Mouse (Mus musculus) spleen, postnatal 14 days (tissue): ENCODE data around the gene Ky.
A peak's percentile ranks its signal among the peaks of the same experiment; 100 is the strongest.

ENCODE experiments used
- DNase-seq, 2 experiments: peaks; one replicate each; pipeline ENCODE4 v3.0.0; 2021 to 2022; ENCODE audit warnings: low spot score in 2 of 2

Ky gene

DNA sequence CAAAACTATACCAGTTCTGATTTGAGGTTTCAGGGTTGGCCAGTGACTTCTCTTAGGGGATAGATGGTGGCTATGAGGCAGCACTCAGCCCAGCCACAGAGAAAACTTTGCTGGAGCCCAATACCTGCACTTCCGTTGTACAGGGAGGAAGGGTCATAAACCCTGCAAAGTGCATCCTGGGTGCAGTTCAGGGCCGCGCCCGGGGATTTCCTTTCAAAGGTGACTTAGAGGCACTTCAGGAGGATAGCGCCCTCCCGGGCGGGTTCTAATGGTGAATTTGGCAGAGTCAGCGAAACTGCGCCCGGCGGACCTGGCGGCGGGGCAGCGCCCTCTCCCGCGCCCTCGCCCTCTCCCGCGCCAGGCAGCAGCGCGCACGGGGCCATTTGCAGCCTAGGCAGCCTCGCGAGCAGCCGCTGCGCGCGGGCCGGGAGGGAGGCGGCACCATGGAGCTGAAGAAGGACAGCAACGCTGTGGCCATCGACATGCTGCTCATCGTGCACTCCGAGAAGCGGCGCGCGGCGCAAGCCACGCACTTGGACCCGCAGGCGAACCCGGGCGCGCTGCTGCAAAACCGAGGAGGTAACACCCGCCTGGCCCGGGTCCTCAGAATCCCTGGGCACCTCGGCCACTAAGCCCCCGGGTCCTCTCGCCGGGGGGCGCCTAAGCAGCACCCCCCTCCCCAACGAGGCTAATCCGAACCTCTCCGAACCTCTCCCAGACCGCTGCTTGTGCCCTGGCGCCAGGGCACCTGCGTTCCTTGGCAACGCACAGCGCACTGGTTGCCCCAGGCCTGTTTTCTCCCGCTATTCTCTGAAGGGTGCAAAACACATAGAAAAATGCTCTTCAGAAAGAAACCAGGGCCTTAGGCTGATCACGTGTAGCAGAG lies at the start of gene Ky:
TSS of gene Ky (plus strand) at position 51 of the 886 bp plus-strand sequence.
- DNase-seq = no peak

GRCm38 (mm10) chr9:102462251-102462650 lies 43.3 kb upstream of the Ky start:
- DNase-seq = no peak

DNA sequence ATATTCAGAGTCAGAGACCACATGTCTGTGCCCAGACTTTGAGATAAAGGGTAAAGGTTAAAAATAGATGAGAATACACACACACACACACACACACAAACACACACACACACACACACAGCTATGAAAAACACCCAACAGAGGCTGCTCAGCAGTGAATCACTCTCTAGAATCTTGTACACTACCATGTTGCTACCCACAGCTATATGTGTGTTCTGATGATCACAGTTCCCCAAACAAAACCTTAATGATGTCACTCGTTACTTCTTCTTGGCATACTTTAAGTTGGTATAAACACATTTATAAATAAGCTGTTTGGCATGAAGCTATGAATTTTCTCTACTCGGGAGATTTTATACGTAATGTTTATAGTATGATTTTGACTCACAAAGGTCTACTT lies 40.5 kb upstream of the Ky start:
- DNase-seq = no peak

GRCm38 (mm10) chr9:102465726-102466125 lies 39.8 kb upstream of the Ky start:
- DNase-seq = no peak

DNA sequence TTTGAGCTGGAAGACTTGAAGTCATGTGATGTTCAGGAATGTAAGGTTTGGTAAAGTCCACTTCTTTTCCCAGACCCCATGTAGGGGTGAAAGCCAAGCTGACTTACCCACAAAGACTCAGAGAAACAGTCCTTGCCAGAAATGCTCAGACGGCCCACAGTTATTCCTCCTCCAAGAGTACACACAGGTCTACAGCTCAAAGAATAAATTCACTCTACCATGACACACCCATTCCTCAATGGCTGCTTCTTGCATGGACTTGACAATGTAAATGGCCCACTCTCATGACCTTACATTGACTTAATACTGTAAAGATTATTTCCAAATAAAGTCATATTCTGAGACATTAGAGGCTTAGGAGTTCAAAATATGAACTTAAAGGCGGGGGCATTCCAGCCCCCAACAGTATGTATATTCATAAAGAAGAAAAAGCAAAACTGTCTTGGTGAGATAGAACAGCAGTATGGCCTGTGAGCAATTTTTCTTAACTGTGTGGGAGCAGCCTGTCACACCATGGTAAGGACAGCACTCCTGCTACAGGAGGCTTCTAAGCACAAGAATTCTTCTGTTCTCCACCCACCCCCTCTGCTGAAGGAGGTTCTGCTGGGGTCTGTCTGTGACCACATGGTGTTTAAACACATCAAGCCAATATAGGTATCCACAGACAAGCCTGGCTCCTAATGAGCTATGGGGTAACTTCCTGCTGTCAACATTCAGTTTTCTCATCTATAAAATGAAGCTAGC lies 35.3 kb upstream of the Ky start:
- DNase-seq = no peak

DNA sequence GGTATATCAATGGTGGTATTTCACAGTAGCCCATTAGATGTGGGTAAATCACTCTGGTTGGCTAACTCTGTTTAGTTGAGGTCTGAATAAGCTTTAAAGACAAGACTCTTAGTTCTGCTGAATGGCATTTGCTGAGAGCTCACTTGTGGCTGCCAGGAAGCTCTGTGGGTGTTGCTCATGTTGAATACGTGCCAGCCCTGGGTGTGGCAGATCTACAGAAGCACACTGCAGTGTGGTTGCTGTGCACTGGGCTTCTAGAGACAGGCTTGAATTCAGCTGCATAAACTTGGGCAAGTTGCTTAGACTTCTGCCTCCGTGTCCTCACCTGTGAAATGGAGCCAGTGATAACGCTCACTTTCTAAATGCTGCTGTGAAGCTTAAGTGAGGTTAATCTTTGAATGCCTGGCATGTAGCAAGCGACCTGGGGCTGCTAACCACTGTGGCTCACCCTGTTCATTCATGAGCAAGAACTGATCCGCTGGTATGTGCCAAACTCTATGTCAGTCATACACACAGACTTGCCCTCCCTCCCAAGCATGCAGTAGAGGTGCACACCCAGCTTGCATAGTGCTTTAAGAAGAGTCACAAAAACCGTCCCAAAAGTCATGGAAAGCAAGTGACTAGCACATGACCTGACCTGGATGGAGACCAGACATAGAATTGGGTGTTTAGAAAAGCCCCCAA lies 27.6 kb upstream of the Ky start:
- no peak for DNase-seq

DNA sequence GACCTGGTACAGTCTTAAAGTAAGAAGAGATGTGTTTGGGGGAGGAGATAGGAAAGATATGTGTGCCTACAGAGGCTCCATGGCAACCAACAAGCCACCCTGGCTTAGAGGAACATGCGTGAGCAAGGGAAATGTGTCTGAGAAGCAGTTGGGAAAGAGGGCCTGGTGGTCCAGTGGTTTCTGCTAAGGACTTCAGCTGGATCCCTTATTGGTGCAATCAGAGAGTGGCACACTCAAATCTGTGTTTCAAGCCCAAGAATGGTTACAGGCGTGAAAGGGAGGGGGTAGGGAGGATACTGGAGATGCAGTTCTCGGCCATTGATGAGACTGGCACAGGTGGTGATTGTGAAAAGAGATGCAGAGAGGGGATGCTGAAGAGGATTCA lies 27.1 kb upstream of the Ky start:
- DNase-seq = no peak

- DNase-seq = peak in 1 of 2 experiments; percentile 37
Observed at GRCm38 (mm10) chr9:102479022-102479421, 26.5 kb upstream of the Ky start.

DNA sequence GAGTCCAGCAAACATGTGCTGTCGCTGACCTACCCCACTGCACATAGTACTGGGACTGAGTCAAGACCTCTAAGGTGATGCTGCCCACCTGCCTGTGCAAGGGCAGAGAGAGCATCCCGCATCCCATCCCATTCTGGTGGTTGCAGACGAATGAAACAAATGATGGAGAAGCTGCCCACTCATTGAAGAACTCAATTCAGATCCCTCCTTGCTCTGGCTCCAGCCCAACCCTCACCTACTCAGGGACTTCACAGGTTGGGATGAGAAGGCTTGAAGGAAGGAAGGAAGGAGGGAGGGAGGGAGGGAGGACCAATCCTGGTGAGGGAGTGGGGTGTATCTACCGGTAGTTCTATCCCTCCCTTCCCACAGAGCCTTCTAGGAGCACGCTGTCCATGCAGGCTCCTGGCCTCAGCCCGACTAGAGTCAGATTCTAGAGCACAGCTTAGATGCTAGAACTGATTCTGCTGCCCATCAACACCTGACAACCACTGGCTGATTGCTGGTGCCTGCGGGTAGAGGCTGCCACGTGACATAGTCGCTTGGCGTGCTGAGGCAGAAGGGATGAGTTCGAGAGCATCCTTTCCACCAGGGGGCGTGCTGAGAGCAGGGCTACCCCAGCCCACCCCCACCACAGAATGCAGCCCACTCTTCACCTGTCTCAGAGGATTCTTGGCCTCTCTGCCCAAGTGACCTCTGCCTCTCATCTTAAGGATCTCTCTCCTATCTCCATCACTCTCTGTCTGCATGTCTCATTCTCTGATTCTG lies 13.3 kb upstream of the Ky start:
- DNase-seq = no peak

DNA sequence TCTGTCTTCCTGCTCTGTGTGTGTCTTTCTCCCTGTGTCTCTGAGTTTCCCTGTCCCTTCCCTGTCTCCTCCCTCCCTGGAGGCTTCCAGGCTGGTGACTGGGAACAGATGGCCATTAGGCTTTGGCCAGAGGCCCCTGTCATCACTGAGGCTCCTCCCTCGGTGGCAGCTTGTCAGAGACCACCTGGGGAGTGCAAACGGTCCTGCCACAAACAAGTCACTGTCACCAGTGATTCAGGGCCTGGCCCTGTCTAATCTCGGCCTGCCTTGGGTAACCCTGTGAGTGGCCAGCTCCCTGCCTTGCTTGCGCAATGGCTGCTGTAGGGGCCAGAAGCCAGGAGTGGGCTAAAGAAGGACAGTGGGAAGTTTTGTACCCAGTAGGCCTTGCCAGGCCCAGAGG lies 12.5 kb upstream of the Ky start:
- DNase-seq = no peak

DNA sequence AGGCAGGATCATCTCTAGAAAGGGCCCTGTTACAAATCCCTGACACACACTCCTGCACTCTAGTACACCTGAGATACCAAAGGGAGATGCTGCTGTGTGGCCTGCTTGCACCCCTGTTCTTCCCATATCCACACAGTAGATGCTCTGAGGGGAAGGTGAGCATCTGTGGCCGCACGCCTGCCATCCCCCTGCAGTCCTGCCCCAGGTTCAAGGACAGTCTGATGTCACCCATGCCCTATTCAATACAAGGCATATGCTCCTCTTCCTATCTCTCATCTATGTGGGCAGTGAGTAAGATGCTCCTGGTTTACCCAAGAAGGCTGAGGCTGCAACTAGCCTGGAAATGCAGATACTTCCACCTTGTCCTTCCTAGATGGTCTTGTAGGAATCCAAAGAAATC lies 11.6 kb upstream of the Ky start:
- no peak for DNase-seq

DNA sequence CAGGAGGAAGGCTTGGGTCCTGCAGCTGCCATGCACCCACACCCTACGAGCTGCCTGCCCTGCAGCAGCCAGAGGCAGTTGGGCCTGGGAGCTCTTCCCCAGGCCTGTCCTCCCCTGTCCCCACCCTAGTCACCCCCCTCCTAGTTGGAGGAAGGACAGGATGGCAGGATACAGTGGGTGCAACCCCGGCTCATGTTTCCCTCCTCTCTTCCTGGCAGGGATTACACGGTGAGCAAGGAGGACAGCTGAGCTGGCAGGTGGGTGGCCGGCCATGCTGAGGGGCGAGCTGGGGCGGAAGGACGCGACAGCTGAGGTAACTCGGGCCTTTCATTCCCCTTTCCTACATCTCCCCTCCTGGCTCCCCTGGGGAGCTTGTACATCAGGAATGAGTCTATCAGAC lies 11.1 kb upstream of the Ky start:
- no peak for DNase-seq

DNA sequence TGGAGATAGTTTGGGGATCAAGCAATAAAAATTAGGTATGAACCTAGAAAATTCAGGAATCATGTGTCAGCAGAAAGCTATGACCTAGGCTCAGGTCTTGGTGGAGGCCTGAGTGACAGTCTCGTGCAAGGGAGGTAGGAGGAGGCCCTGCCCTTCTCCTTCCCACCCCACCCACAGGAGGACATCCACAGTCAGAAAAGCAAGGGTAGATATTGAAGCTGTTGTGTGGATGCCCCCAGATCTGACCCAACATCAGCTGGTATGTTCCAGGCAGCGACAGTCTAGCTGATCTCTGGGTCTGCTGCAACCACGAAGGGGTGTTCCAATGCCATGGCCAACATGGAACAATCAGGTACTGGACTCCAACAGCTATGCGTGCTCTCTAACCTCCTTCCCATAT lies 10.3 kb upstream of the Ky start:
- no peak for DNase-seq

GRCm38 (mm10) chr9:102496481-102497041 lies 9.0 kb upstream of the Ky start:
- DNase-seq = no peak

GRCm38 (mm10) chr9:102497089-102497690 lies 8.4 kb upstream of the Ky start:
- DNase-seq = no peak

DNA sequence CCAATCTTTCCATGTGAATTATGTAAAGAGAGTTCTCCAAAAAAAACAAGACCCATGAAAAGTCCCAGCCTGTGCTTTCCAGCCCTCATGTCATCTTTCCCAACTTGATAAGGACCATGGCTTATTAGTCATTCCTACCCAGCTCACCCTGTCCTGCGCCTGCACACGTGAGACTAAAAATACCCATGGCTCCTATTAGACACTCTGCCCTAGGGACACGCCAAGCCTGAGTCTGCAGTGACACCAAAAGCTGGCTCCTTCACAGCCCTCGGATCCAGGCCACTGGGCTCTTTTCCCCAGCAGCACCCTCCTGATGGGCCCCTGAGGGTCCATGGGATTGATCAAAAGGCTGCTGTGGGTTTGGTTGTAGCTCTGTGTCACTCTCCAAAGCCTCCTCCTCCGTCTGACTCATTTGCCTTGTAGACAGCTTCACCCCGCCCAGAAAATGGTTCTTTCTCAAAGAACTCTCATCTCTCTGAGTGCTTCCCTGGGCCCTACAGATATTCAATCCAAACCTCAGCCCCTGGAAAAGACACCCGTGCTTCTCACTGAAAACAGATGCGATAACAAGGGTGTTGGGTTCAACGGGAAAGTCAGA lies 7.6 kb upstream of the Ky start:
- DNase-seq = no peak

DNA sequence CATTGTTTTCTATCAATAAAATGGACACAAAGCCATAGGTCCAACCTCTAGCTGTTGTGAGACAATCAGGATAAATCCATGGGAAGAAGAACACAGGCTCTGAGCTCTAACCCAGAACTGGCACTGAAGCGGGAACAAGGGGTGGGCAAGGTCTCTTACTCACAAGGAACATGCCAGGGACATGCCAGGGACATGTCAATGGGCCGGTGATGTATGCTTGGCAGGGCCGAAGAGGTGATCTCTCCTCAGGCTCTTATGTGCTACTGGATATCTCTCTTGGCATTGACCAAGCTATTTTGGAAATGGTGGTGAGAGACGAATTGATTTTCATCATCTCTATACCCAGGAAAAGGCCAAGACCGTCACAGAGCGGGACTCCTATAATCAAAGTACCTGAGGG lies 6.8 kb upstream of the Ky start:
- no peak for DNase-seq

- no peak for DNase-seq
Observed at GRCm38 (mm10) chr9:102499266-102499665, 6.3 kb upstream of the Ky start.

- no peak for DNase-seq
Observed at GRCm38 (mm10) chr9:102499746-102500145, 5.8 kb upstream of the Ky start.

- DNase-seq = no peak
Observed at GRCm38 (mm10) chr9:102501113-102501512, 4.4 kb upstream of the Ky start.
